Mouse (Mus musculus) hindbrain, embryonic 10.5 days (tissue): ENCODE results near the gene Polr2g. TPM values are rescaled to one million over a fixed set of nuclear protein-coding genes. Genes with fewer than 3 reads are reported as not detected.
A peak's percentile ranks its signal among the peaks of the same experiment; 100 is the strongest.

ENCODE experiments used
- DNase-seq: peaks from one replicate; pipeline ENCODE4 v3.0.0-alpha.2; 2017; ENCODE audit warnings: low spot score
- H3K27ac ChIP-seq: fragments of 300-500 bp; sonication (generic); 2 replicates; pipeline ENCODE4 v1.5.1; 2016; ENCODE audit warnings: mild to moderate bottlenecking, moderate library complexity
- H3K27me3 ChIP-seq: fragments of 300-500 bp; sonication (generic); 2 replicates; pipeline ENCODE4 v1.6.1; 2016; ENCODE audit warnings: mild to moderate bottlenecking; ENCODE audit not compliant: poor library complexity, insufficient read depth, severe bottlenecking
- H3K36me3 ChIP-seq: fragments of 300-500 bp; sonication (generic); 2 replicates; pipeline ENCODE4 v1.6.1; 2016; ENCODE audit warnings: mild to moderate bottlenecking, moderate library complexity
- H3K4me1 ChIP-seq: fragments of 300-500 bp; sonication (generic); replicated peaks from 2 replicates; pipeline ENCODE4 v1.6.1; 2016; ENCODE audit warnings: mild to moderate bottlenecking
- H3K4me3 ChIP-seq: fragments of 300-500 bp; sonication (generic); 2 replicates; pipeline ENCODE4 v1.5.1; 2016; ENCODE audit warnings: mild to moderate bottlenecking, moderate library complexity
- H3K9me3 ChIP-seq: fragments of 300-500 bp; sonication (generic); 2 replicates; pipeline ENCODE4 v1.6.1; 2016; ENCODE audit warnings: mild to moderate bottlenecking, moderate library complexity
- WGBS: fragments of 180-500 bp; shearing (Covaris S2); methylation state at CpG from one replicate; pipeline ENCODE4 v1.1.7; 2016; 5-methylcytosine and 5-hydroxymethylcytosine counted together
- polyA plus RNA-seq: library from polyadenylated mRNA; unstranded; fragments of >200 nt; fragmentation: Nextera tagmentation; extraction: Ambion mirVana; gene quantifications from 2 replicates; pipeline ENCODE4 v1.2.1, GENCODE M21; 2016

Gene Polr2g
- polyA plus RNA-seq, 1 experiment from 2014 or later, result 189 TPM

- DNase-seq, result no peak
- WGBS, result 90% methylated on average over 8 of the region's 8 CpGs
- H3K4me3 ChIP-seq, result no peak overlapping the region
- no peak overlapping the region for H3K27ac ChIP-seq
- no peaks in the 10 kb centered on the region for H3K27me3 ChIP-seq
- H3K36me3 ChIP-seq, result peaks cover 100% of the 10 kb centered on the region
- H3K4me1 ChIP-seq, result no peaks in the 10 kb centered on the region
- no peaks in the 10 kb centered on the region for H3K9me3 ChIP-seq
Observed at GRCm38 (mm10) chr19:8830664-8831063, 32.3 kb upstream of the Polr2g start.

- no peak within 1 kb of the TSS for H3K4me3 ChIP-seq
- no peak for DNase-seq
- H3K9me3 ChIP-seq, result no peaks in the 10 kb centered on the region
- H3K27ac ChIP-seq, result no peak within 1 kb of the TSS
- WGBS, result 89% methylated on average over 8 of the region's 8 CpGs
- H3K27me3 ChIP-seq, result no peaks in the 10 kb centered on the region
- H3K4me1 ChIP-seq, result no peaks in the 10 kb centered on the region
- H3K36me3 ChIP-seq, result peaks cover 100% of the 10 kb centered on the region
Observed at GRCm38 (mm10) chr19:8829660-8830059, 31.3 kb upstream of the Polr2g start, which contains the start of gene AC129217.1. TSS of gene AC129217.1 (plus strand) at chr19:8829773.

GRCm38 (mm10) chr19:8822696-8823095 is 24.3 kb upstream of the Polr2g start:
- H3K27ac ChIP-seq, result no peak overlapping the region
- H3K4me1 ChIP-seq, result peaks cover 29% of the 10 kb centered on the region
- DNase-seq, result no peak
- peak overlapping the region; percentile 100 for H3K4me3 ChIP-seq
- no peaks in the 10 kb centered on the region for H3K27me3 ChIP-seq
- H3K9me3 ChIP-seq, result no peaks in the 10 kb centered on the region
- WGBS, result 76% methylated on average over 8 of the region's 8 CpGs
- peaks cover 58% of the 10 kb centered on the region for H3K36me3 ChIP-seq

- peaks cover 43% of the 10 kb centered on the region for H3K4me1 ChIP-seq
- peaks cover 54% of the 10 kb centered on the region for H3K36me3 ChIP-seq
- WGBS, result 4% methylated on average over 7 of the region's 7 CpGs
- peak overlapping the region; percentile 100 for H3K4me3 ChIP-seq
- DNase-seq, result no peak
- H3K27ac ChIP-seq, result peak overlapping the region; percentile 98
- no peaks in the 10 kb centered on the region for H3K9me3 ChIP-seq
- H3K27me3 ChIP-seq, result no peaks in the 10 kb centered on the region
Observed at GRCm38 (mm10) chr19:8821146-8821545, 22.8 kb upstream of the Polr2g start.

GRCm38 (mm10) chr19:8820424-8820956 is 22.1 kb upstream of the Polr2g start:
- peak overlapping the region; percentile 98 for H3K27ac ChIP-seq
- no peak for DNase-seq
- H3K27me3 ChIP-seq, result no peaks in the 10 kb centered on the region
- H3K9me3 ChIP-seq, result no peaks in the 10 kb centered on the region
- peaks cover 48% of the 10 kb centered on the region for H3K4me1 ChIP-seq
- peak overlapping the region; percentile 100 for H3K4me3 ChIP-seq
- H3K36me3 ChIP-seq, result peaks cover 54% of the 10 kb centered on the region
- WGBS, result under 1% methylated on average over 48 of the region's 48 CpGs

- under 1% methylated on average over 83 of the region's 83 CpGs for WGBS
- peak; percentile 98 for DNase-seq
- Histone ChIP-seq H3K4me1 (peaks cover 48% of the 10 kb centered on the region), H3K27me3 (no peaks in the 10 kb centered on the region), H3K9me3 (no peaks in the 10 kb centered on the region), H3K27ac (peak within 1 kb of the TSS; percentile 98), H3K4me3 (peak within 1 kb of the TSS; percentile 100), H3K36me3 (peaks cover 54% of the 10 kb centered on the region)
Observed at GRCm38 (mm10) chr19:8819596-8820423, 21.4 kb upstream of the Polr2g start, which contains the start of gene Hnrnpul2. TSS of gene Hnrnpul2 (plus strand) at chr19:8820010.

- H3K4me3 ChIP-seq, result peak within 1 kb of the TSS; percentile 100
- DNase-seq, result peak; percentile 97
- peaks cover 54% of the 10 kb centered on the region for H3K36me3 ChIP-seq
- H3K9me3 ChIP-seq, result no peaks in the 10 kb centered on the region
- H3K4me1 ChIP-seq, result peaks cover 48% of the 10 kb centered on the region
- H3K27me3 ChIP-seq, result no peaks in the 10 kb centered on the region
- peak within 1 kb of the TSS; percentile 98 for H3K27ac ChIP-seq
- WGBS, result under 1% methylated on average over 33 of the region's 33 CpGs
Observed at GRCm38 (mm10) chr19:8818801-8819595, 20.6 kb upstream of the Polr2g start, which contains the start of gene Ttc9c. TSS of gene Ttc9c (minus strand) at chr19:8819333.

- H3K9me3 ChIP-seq, result no peaks in the 10 kb centered on the region
- peaks cover 54% of the 10 kb centered on the region for H3K36me3 ChIP-seq
- no peaks in the 10 kb centered on the region for H3K27me3 ChIP-seq
- H3K4me3 ChIP-seq, result peak overlapping the region; percentile 100
- H3K27ac ChIP-seq, result peak overlapping the region; percentile 98
- peaks cover 48% of the 10 kb centered on the region for H3K4me1 ChIP-seq
- no peak for DNase-seq
- WGBS, result 37% methylated on average over 14 of the region's 14 CpGs
Observed at GRCm38 (mm10) chr19:8818301-8818798, 20.0 kb upstream of the Polr2g start.

- Histone ChIP-seq H3K4me1 (peaks cover 36% of the 10 kb centered on the region), H3K36me3 (peaks cover 55% of the 10 kb centered on the region), H3K4me3 (peak overlapping the region; percentile 100), H3K9me3 (no peaks in the 10 kb centered on the region), H3K27ac (no peak overlapping the region), H3K27me3 (no peaks in the 10 kb centered on the region)
- 83% methylated on average over 3 of the region's 3 CpGs for WGBS
- DNase-seq, result no peak
Observed at GRCm38 (mm10) chr19:8817001-8817400, 18.6 kb upstream of the Polr2g start.

GRCm38 (mm10) chr19:8815812-8816211 is 17.4 kb upstream of the Polr2g start:
- WGBS, result 90% methylated on average over 11 of the region's 11 CpGs
- Histone ChIP-seq H3K4me1 (peaks cover 27% of the 10 kb centered on the region), H3K9me3 (no peaks in the 10 kb centered on the region), H3K27ac (no peak overlapping the region), H3K4me3 (no peak overlapping the region), H3K27me3 (no peaks in the 10 kb centered on the region), H3K36me3 (peaks cover 62% of the 10 kb centered on the region)
- no peak for DNase-seq

- Histone ChIP-seq H3K27me3 (no peaks in the 10 kb centered on the region), H3K4me3 (no peak overlapping the region), H3K9me3 (no peaks in the 10 kb centered on the region), H3K27ac (no peak overlapping the region), H3K4me1 (peaks cover 16% of the 10 kb centered on the region), H3K36me3 (peaks cover 86% of the 10 kb centered on the region)
- DNase-seq, result no peak
- WGBS, result 91% methylated on average over 5 of the region's 5 CpGs
Observed at GRCm38 (mm10) chr19:8806810-8807209, 8.4 kb upstream of the Polr2g start.

GRCm38 (mm10) chr19:8803879-8804660 is 5.7 kb upstream of the Polr2g start:
- Histone ChIP-seq H3K4me1 (peaks cover 19% of the 10 kb centered on the region), H3K27ac (no peak overlapping the region), H3K4me3 (0 out of 2 replicates have a peak overlapping the region, but pooled peaks have one; percentile 69), H3K9me3 (no peaks in the 10 kb centered on the region), H3K27me3 (no peaks in the 10 kb centered on the region), H3K36me3 (peaks cover 59% of the 10 kb centered on the region)
- 90% methylated on average over 11 of the region's 11 CpGs for WGBS
- no peak for DNase-seq
